12 mouse cellular contexts compared by ENCODE assay signal in genomic region chr11:68378946-68379764, GRCm38 (mm10). TPM values are rescaled to one million over a fixed set of nuclear protein-coding genes. Genes with fewer than 3 reads are reported as not detected.
DNase-seq lines count a peak whose midpoint lies in the region; ATAC-seq lines count a peak whose summit lies in the region.
"Had no signal": no experiment of that assay in that cellular context is flagged by ENCODE, and none has a peak within 500 bp of the region (broad histone marks: within the 10 kb centered on the region; RNA-seq: fewer than 3 reads in every experiment).

No protein-coding gene starts in this region.

- 21% methylated on average over 16 of the region's 16 CpGs for WGBS in heart, embryonic 15.5 days
- 4% methylated on average over 16 of the region's 16 CpGs for WGBS in forebrain, embryonic 14.5 days
- WGBS in midbrain, embryonic 15.5 days: 6% methylated on average over 16 of the region's 16 CpGs

- H3K4me2 ChIP-seq in heart, embryonic 15.5 days: peak overlapping the region; percentile 14; the same call in 1 of the 2 replicates
- 0 out of 2 replicates have a peak overlapping the region, but pooled peaks have one; percentile 5 for H3K4me2 ChIP-seq in forebrain, embryonic 14.5 days (ENCODE audit: low read length)
- H3K4me2 ChIP-seq in midbrain, embryonic 15.5 days: peak overlapping the region; percentile 29

- H3K36me3 ChIP-seq in heart, embryonic 15.5 days: no peaks in the 10 kb centered on the region
- no peaks in the 10 kb centered on the region for H3K36me3 ChIP-seq in forebrain, embryonic 14.5 days (ENCODE audit: control insufficient read depth, insufficient read depth, low read length)
- H3K36me3 ChIP-seq in midbrain, embryonic 15.5 days (replicated peaks): no peaks in the 10 kb centered on the region

- ATAC-seq in heart, embryonic 15.5 days (replicated peaks; ENCODE audit: insufficient number of reproducible peaks, insufficient read depth, low FRiP score, low read depth): no peak
- ATAC-seq in forebrain, embryonic 14.5 days: no peak
- ATAC-seq in midbrain, embryonic 15.5 days (replicated peaks): no peak
- no peak for ATAC-seq in megakaryocyte, adult 5-6 weeks (ENCODE audit: poor library complexity, severe bottlenecking)

- DNase-seq in heart, adult 11 months: no peak
- DNase-seq in embryo, embryonic 10 days (ENCODE audit: low spot score): peak; percentile 41
- no peak for DNase-seq in forebrain, embryonic 14.5 days (ENCODE audit: low spot score)
- no peak for DNase-seq in urinary bladder, postnatal 14 days (ENCODE audit: low spot score)
- DNase-seq in cerebellum, adult 11-12 months: no peak
- DNase-seq: cerebellum, adult 18-20 months; thymus, postnatal 14 days had no signal

- no peak overlapping the region for H3K27ac ChIP-seq in heart, embryonic 15.5 days
- H3K27ac ChIP-seq in forebrain, embryonic 14.5 days (ENCODE audit: low read depth, low read length): no peak overlapping the region
- no peak overlapping the region for H3K27ac ChIP-seq in midbrain, embryonic 15.5 days

- peaks cover 25% of the 10 kb centered on the region for H3K27me3 ChIP-seq in heart, embryonic 15.5 days
- peaks cover 30% of the 10 kb centered on the region; the same call in 1 of the 2 replicates for H3K27me3 ChIP-seq in forebrain, embryonic 14.5 days (replicated peaks; ENCODE audit: control insufficient read depth, insufficient read depth, low read length)
- peaks cover 41% of the 10 kb centered on the region for H3K27me3 ChIP-seq in midbrain, embryonic 15.5 days (replicated peaks)
- H3K27me3 ChIP-seq: CH12.LX had no signal

- no peak overlapping the region for H3K4me3 ChIP-seq in heart, embryonic 15.5 days
- no peak overlapping the region for H3K4me3 ChIP-seq in forebrain, embryonic 14.5 days (ENCODE audit: low read depth, low read length)
- no peak overlapping the region for H3K4me3 ChIP-seq in midbrain, embryonic 15.5 days

- H3K4me1 ChIP-seq in heart, embryonic 15.5 days (replicated peaks): peaks cover 12% of the 10 kb centered on the region
- peaks cover 24% of the 10 kb centered on the region for H3K4me1 ChIP-seq in forebrain, embryonic 14.5 days (ENCODE audit: control insufficient read depth, insufficient read depth, low read length)
- H3K4me1 ChIP-seq in midbrain, embryonic 15.5 days: peaks cover 16% of the 10 kb centered on the region

- H3K9me3 ChIP-seq in heart, embryonic 15.5 days (replicated peaks): no peaks in the 10 kb centered on the region
- no peaks in the 10 kb centered on the region for H3K9me3 ChIP-seq in forebrain, embryonic 14.5 days (replicated peaks; ENCODE audit: control insufficient read depth, low read length)
- no peaks in the 10 kb centered on the region for H3K9me3 ChIP-seq in midbrain, embryonic 15.5 days

- H3K9ac ChIP-seq in heart, embryonic 15.5 days: no peak overlapping the region
- no peak overlapping the region for H3K9ac ChIP-seq in forebrain, embryonic 14.5 days (ENCODE audit: low read length)
- H3K9ac ChIP-seq in midbrain, embryonic 15.5 days: no peak overlapping the region

RNA-seq across cellular contexts. Expression of gene Ntn1, which starts 21.5 kb away (rescaled TPM):
- 18.3 and 21.6 TPM in 2 replicates for polyA plus RNA-seq in heart, embryonic 15.5 days (2015; fragmentation: Nextera tagmentation; extraction: Ambion mirVana)
- 3.5 TPM in 2 replicates for polyA plus RNA-seq in forebrain, embryonic 14.5 days (2014; fragmentation: Nextera tagmentation; extraction: Ambion mirVana)
- polyA plus RNA-seq in midbrain, embryonic 15.5 days (2015; fragmentation: Nextera tagmentation; extraction: Ambion mirVana): 22.7 and 23.2 TPM in 2 replicates
- total RNA-seq in megakaryocyte, adult 5-6 weeks (2015): not detected in 2 replicates
- total RNA-seq in megakaryocyte, adult 5-6 weeks (2017): 0.08 TPM in 1 of 2 replicates, not detected in the other
- total RNA-seq: megakaryocyte-erythroid progenitor cell, adult 5-6 weeks had no signal

RNA-seq across cellular contexts. Expression of gene Pik3r5, which starts 52.8 kb away (rescaled TPM):
- 0.68 and 1.5 TPM in 2 replicates for polyA plus RNA-seq in heart, embryonic 15.5 days (2015; fragmentation: Nextera tagmentation; extraction: Ambion mirVana)
- 0.11 and 0.20 TPM in 2 replicates for polyA plus RNA-seq in forebrain, embryonic 14.5 days (2014; fragmentation: Nextera tagmentation; extraction: Ambion mirVana)
- polyA plus RNA-seq in midbrain, embryonic 15.5 days (2015; fragmentation: Nextera tagmentation; extraction: Ambion mirVana): 0.10 and 0.43 TPM in 2 replicates
- total RNA-seq in megakaryocyte, adult 5-6 weeks (2015): 55.3 and 61.8 TPM in 2 replicates
- 37.0 and 40.8 TPM in 2 replicates for total RNA-seq in megakaryocyte, adult 5-6 weeks (2017)
